Mouse (Mus musculus) hindbrain, embryonic 13.5 days (tissue): ENCODE measurements at regions not wholly inside any gene's neighbourhood (a gene's known extent, or its start where the extent isn't known, plus 50 kb on each side); places are given as distances from the start of the nearest gene placed in this dataset.

Experiments
- ATAC-seq: fragments of 200-750 bp; cut with Nextera tagmentation; 2 replicates; pipeline ENCODE4 v1.8.0; 2017; ENCODE audit warnings: moderate TSS enrichment; ENCODE audit not compliant: low FRiP score
- H3K27ac ChIP-seq: fragments of 300-500 bp; sonication (generic); 2 replicates; pipeline ENCODE4 v1.5.1; 2015; ENCODE audit warnings: inconsistent platforms, mild to moderate bottlenecking, moderate library complexity
- H3K27me3 ChIP-seq: fragments of 300-500 bp; sonication (generic); 2 replicates; pipeline ENCODE4 v1.6.1; 2015; ENCODE audit warnings: mild to moderate bottlenecking, inconsistent platforms
- H3K36me3 ChIP-seq: fragments of 300-500 bp; sonication (generic); 2 replicates; pipeline ENCODE4 v1.6.1; 2015; ENCODE audit warnings: mild to moderate bottlenecking, inconsistent platforms
- H3K4me1 ChIP-seq: fragments of 300-500 bp; sonication (generic); replicated peaks from 2 replicates; pipeline ENCODE4 v1.6.1; 2015; ENCODE audit warnings: inconsistent platforms
- H3K4me2 ChIP-seq: fragments of 300-500 bp; sonication (generic); 2 replicates; pipeline ENCODE4 v1.6.1; 2015; ENCODE audit warnings: inconsistent platforms, mild to moderate bottlenecking, moderate library complexity
- H3K4me3 ChIP-seq: fragments of 300-500 bp; sonication (generic); 2 replicates; pipeline ENCODE4 v1.5.1; 2015; ENCODE audit warnings: mild to moderate bottlenecking, inconsistent platforms
- H3K9ac ChIP-seq: fragments of 300-500 bp; sonication (generic); 2 replicates; pipeline ENCODE4 v1.6.1; 2015; ENCODE audit warnings: mild to moderate bottlenecking, inconsistent platforms
- H3K9me3 ChIP-seq: fragments of 300-500 bp; sonication (generic); 2 replicates; pipeline ENCODE4 v1.6.1; 2016; ENCODE audit warnings: inconsistent platforms
- WGBS: fragments of 180-500 bp; shearing (Covaris S2); methylation state at CpG from one replicate; pipeline ENCODE4 v1.1.7; 2015; 5-methylcytosine and 5-hydroxymethylcytosine counted together

DNA sequence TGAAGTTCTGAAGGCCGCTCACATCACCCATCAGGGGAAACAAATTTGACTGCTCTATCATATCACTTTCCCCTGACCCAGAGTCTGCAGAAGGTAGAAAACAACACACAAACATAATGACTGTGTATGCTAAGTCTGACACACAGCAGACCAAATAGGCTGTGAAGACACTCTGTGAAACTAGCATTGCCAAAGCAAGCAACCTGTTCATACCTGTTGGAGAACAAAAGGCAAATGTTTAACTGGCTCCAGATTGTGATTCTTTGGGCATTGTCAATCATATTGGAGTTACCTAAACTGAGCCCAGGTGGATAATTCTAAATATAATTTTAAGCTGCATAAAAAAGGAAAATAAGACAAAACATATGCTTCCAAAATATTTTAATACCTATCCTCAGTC lies 407.4 kb upstream of the Pik3r1 start:
- Histone ChIP-seq H3K36me3 (no peaks in the 10 kb centered on the region), H3K27ac (no peak overlapping the region), H3K9me3 (no peaks in the 10 kb centered on the region), H3K27me3 (no peaks in the 10 kb centered on the region), H3K9ac (no peak overlapping the region), H3K4me3 (no peak overlapping the region), H3K4me1 (peaks cover 5% of the 10 kb centered on the region; the same call in 1 of the 2 replicates), H3K4me2 (no peak overlapping the region)
- 97% methylated on average over 1 of the region's 1 CpGs for WGBS
- no peak for ATAC-seq

- Histone ChIP-seq H3K9me3 (no peaks in the 10 kb centered on the region), H3K4me3 (no peak overlapping the region), H3K36me3 (no peaks in the 10 kb centered on the region), H3K4me1 (peaks cover 5% of the 10 kb centered on the region; the same call in 1 of the 2 replicates), H3K9ac (no peak overlapping the region), H3K27me3 (no peaks in the 10 kb centered on the region), H3K4me2 (no peak overlapping the region), H3K27ac (no peak overlapping the region)
- no peak for ATAC-seq
- WGBS: 83% methylated on average over 2 of the region's 2 CpGs
Observed at GRCm38 (mm10) chr13:102176456-102176855, 408.4 kb upstream of the Pik3r1 start.

- no peak for ATAC-seq
- Histone ChIP-seq H3K4me1 (no peaks in the 10 kb centered on the region), H3K36me3 (no peaks in the 10 kb centered on the region)
Observed at GRCm38 (mm10) chr13:102194716-102195115, 426.7 kb upstream of the Pik3r1 start.

GRCm38 (mm10) chr13:102202301-102202700 lies 434.3 kb upstream of the Pik3r1 start:
- ATAC-seq: no peak
- Histone ChIP-seq H3K4me1 (no peaks in the 10 kb centered on the region), H3K4me2 (no peak overlapping the region), H3K36me3 (no peaks in the 10 kb centered on the region), H3K27ac (no peak overlapping the region), H3K9ac (no peak overlapping the region), H3K4me3 (no peak overlapping the region), H3K9me3 (no peaks in the 10 kb centered on the region), H3K27me3 (no peaks in the 10 kb centered on the region)
- 95% methylated on average over 1 of the region's 1 CpGs for WGBS

More at GRCm38 (mm10) chr13:102194716-102195115, 426.7 kb upstream of the Pik3r1 start:
- H3K4me3 ChIP-seq: no peak overlapping the region
- no peak overlapping the region for H3K4me2 ChIP-seq
- no peaks in the 10 kb centered on the region for H3K9me3 ChIP-seq
- no peak overlapping the region for H3K27ac ChIP-seq
- H3K9ac ChIP-seq: no peak overlapping the region
- no peaks in the 10 kb centered on the region for H3K27me3 ChIP-seq

- H3K4me3 ChIP-seq: no peak overlapping the region
- H3K27ac ChIP-seq: no peak overlapping the region
- no peaks in the 10 kb centered on the region for H3K4me1 ChIP-seq
- WGBS: 84% methylated on average over 11 of the region's 11 CpGs
- ATAC-seq: no peak
- H3K9ac ChIP-seq: no peak overlapping the region
- H3K36me3 ChIP-seq: no peaks in the 10 kb centered on the region
- H3K4me2 ChIP-seq: no peak overlapping the region
- no peaks in the 10 kb centered on the region for H3K27me3 ChIP-seq
- no peaks in the 10 kb centered on the region for H3K9me3 ChIP-seq
Observed at GRCm38 (mm10) chr13:102218486-102218885, 450.5 kb upstream of the Pik3r1 start.

- H3K4me3 ChIP-seq: no peak overlapping the region
- no peaks in the 10 kb centered on the region for H3K36me3 ChIP-seq
- no peak overlapping the region for H3K9ac ChIP-seq
- H3K4me1 ChIP-seq: no peaks in the 10 kb centered on the region
- no peak for ATAC-seq
- H3K9me3 ChIP-seq: no peaks in the 10 kb centered on the region
- 85% methylated on average over 7 of the region's 7 CpGs for WGBS
- H3K27ac ChIP-seq: no peak overlapping the region
- no peaks in the 10 kb centered on the region for H3K27me3 ChIP-seq
- H3K4me2 ChIP-seq: no peak overlapping the region
Observed at GRCm38 (mm10) chr13:102231048-102231447, 462.3 kb upstream of the Cd180 start.

DNA sequence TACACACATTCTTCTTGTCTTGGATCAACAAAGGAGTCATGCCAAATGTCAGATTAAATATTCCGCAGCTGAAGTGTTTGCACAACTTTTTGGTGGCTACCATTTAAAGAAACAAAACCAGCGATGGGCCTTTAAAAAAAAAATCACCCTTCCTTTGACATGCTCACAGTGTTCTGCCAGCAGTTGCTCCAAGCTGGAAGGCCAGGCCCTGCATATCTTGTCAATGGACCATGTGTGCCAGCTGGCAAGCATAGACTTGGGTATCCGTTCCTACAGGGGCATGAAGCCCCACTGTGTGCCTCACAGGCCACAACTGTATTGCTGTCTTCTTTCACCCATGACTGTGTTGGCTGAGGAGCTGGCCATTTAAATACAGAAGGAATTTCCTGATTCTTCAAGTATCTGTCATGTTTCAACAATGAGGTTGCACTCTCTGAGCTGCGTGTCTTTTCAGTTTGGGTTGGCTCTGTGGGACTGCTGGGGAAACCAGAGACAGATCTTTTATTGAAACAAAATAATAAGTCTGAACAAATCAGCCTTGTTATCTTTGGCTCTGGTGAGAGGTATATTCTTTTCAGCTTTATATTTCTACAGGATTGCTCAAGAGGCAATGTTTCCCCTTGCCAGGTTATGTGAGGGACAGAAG lies 460.9 kb upstream of the Cd180 start:
- Histone ChIP-seq H3K4me2 (no peak overlapping the region), H3K27ac (no peak overlapping the region), H3K4me3 (no peak overlapping the region), H3K9ac (no peak overlapping the region), H3K27me3 (no peaks in the 10 kb centered on the region), H3K36me3 (no peaks in the 10 kb centered on the region), H3K9me3 (no peaks in the 10 kb centered on the region), H3K4me1 (no peaks in the 10 kb centered on the region)
- 81% methylated on average over 4 of the region's 4 CpGs for WGBS
- ATAC-seq: no peak

DNA sequence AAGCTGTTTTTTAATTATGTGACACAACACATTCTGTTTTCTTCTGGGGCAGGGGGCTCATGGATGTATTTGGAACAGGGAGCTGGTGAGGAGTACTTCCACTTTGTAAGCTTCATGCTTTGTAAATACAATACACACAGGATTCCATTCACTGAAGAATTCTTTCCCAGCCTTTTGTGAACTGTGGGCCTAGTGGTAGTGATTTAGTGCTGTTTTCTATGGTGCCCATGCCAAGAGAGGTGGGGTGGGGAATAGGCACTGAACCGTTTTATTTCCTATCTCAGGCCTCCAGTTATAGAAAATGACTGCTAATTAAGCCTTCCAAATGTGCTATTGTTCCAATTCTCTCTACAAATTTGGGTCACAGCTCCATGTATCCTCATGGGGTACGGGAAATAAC lies 442.5 kb upstream of the Cd180 start:
- no peak overlapping the region for H3K9ac ChIP-seq
- no peak overlapping the region for H3K4me3 ChIP-seq
- no peak for ATAC-seq
- H3K27ac ChIP-seq: no peak overlapping the region
- no peaks in the 10 kb centered on the region for H3K27me3 ChIP-seq
- no peaks in the 10 kb centered on the region for H3K9me3 ChIP-seq
- no peak overlapping the region for H3K4me2 ChIP-seq
- 51% methylated on average over 2 of the region's 2 CpGs for WGBS
- H3K4me1 ChIP-seq: no peaks in the 10 kb centered on the region
- H3K36me3 ChIP-seq: no peaks in the 10 kb centered on the region

- Histone ChIP-seq H3K36me3 (no peaks in the 10 kb centered on the region), H3K4me3 (no peak overlapping the region), H3K4me2 (no peak overlapping the region), H3K9ac (no peak overlapping the region), H3K9me3 (no peaks in the 10 kb centered on the region), H3K27ac (no peak overlapping the region), H3K27me3 (no peaks in the 10 kb centered on the region), H3K4me1 (no peaks in the 10 kb centered on the region)
- WGBS: 96% methylated on average over 5 of the region's 5 CpGs
- ATAC-seq: no peak
Observed at GRCm38 (mm10) chr13:102251709-102252108, 441.6 kb upstream of the Cd180 start.

- WGBS: 75% methylated on average over 7 of the region's 7 CpGs
- Histone ChIP-seq H3K27ac (no peak overlapping the region), H3K27me3 (no peaks in the 10 kb centered on the region), H3K4me1 (no peaks in the 10 kb centered on the region), H3K36me3 (no peaks in the 10 kb centered on the region), H3K4me3 (no peak overlapping the region), H3K9ac (no peak overlapping the region), H3K9me3 (no peaks in the 10 kb centered on the region), H3K4me2 (no peak overlapping the region)
- ATAC-seq: no peak
Observed at GRCm38 (mm10) chr13:102255401-102256371, 437.7 kb upstream of the Cd180 start.

DNA sequence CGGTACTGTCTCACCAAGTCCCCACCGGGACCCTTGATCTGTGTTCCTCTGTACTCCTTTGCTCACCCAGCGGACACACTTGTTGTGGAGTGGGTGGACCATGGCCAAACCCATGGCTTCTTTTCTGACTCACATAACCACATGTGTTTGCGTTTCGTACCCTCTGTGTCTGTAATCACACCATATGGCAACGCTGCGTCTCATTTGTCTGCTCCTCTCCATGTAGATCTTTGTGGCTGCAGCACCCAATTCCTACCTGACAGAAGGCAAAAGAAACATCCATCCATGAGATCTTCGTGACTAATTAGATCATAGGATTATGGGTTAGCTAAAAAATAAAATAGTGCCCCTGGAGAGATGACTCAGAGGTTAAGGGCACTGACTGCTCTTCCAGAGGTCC lies 435.2 kb upstream of the Cd180 start:
- H3K36me3 ChIP-seq: no peaks in the 10 kb centered on the region
- WGBS: 92% methylated on average over 8 of the region's 8 CpGs
- ATAC-seq: no peak

GRCm38 (mm10) chr13:102273818-102274217 lies 419.5 kb upstream of the Cd180 start:
- Histone ChIP-seq H3K27ac (no peak overlapping the region), H3K36me3 (no peaks in the 10 kb centered on the region), H3K4me2 (no peak overlapping the region), H3K4me3 (no peak overlapping the region), H3K27me3 (no peaks in the 10 kb centered on the region), H3K9ac (no peak overlapping the region), H3K9me3 (no peaks in the 10 kb centered on the region), H3K4me1 (no peaks in the 10 kb centered on the region)
- 90% methylated on average over 3 of the region's 3 CpGs for WGBS
- ATAC-seq: no peak

More for the DNA sequence above, 435.2 kb upstream of the Cd180 start:
- Histone ChIP-seq H3K9me3 (no peaks in the 10 kb centered on the region), H3K27me3 (no peaks in the 10 kb centered on the region), H3K9ac (no peak overlapping the region), H3K4me1 (no peaks in the 10 kb centered on the region), H3K4me2 (no peak overlapping the region), H3K4me3 (no peak overlapping the region), H3K27ac (no peak overlapping the region)

DNA sequence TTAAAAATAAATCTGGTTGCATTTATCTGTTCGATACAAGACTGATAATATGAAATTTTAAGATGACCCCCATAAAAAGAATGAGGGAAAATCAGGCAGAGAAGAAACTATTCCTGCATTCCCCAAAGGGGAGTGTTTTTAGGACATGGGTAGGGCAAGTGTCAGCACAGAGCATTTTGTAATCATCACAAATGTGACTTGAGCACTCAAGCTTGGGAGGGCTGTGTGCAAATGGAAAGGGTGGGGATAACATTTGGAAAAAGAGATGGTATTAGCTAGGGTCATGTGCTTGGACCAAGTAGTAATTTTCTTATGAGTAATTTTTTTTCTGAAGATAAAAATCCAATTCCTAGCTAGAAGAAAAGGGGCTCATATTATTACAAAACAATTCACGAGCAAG lies 418.1 kb upstream of the Cd180 start:
- WGBS: 87% methylated on average over 2 of the region's 2 CpGs
- H3K4me3 ChIP-seq: no peak overlapping the region
- H3K9ac ChIP-seq: no peak overlapping the region
- no peak overlapping the region for H3K27ac ChIP-seq
- H3K9me3 ChIP-seq: no peaks in the 10 kb centered on the region
- no peaks in the 10 kb centered on the region for H3K4me1 ChIP-seq
- no peak overlapping the region for H3K4me2 ChIP-seq
- ATAC-seq: no peak
- no peaks in the 10 kb centered on the region for H3K27me3 ChIP-seq
- no peaks in the 10 kb centered on the region for H3K36me3 ChIP-seq
